Mouse (Mus musculus): ENCODE data around the gene Cyb5b.
A peak's percentile ranks its signal among the peaks of the same experiment; 100 is the strongest.

Cyb5b gene

DNA sequence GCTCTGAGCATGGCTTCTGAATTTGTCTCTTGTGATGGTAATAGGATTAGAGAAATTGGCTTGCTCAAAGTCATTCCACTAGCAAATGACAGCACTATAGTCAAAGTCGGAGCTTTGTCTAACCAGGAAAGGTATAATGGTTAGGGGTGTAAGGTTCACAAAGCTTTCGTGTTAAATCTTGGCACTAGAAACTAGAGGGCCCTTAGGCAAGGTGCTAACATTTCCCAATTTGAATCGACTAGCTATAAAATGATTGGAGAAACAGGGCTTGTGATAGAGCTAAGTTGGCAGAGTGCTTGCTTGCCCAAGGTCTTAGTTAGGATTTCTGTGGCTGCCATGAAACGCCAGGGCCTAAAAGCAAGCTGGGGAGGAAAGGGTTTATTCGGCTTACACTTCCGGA lies 20.4 kb upstream of the Cyb5b start:
- DNase-seq (ENCODE audit: low spot score), result no peak

DNA sequence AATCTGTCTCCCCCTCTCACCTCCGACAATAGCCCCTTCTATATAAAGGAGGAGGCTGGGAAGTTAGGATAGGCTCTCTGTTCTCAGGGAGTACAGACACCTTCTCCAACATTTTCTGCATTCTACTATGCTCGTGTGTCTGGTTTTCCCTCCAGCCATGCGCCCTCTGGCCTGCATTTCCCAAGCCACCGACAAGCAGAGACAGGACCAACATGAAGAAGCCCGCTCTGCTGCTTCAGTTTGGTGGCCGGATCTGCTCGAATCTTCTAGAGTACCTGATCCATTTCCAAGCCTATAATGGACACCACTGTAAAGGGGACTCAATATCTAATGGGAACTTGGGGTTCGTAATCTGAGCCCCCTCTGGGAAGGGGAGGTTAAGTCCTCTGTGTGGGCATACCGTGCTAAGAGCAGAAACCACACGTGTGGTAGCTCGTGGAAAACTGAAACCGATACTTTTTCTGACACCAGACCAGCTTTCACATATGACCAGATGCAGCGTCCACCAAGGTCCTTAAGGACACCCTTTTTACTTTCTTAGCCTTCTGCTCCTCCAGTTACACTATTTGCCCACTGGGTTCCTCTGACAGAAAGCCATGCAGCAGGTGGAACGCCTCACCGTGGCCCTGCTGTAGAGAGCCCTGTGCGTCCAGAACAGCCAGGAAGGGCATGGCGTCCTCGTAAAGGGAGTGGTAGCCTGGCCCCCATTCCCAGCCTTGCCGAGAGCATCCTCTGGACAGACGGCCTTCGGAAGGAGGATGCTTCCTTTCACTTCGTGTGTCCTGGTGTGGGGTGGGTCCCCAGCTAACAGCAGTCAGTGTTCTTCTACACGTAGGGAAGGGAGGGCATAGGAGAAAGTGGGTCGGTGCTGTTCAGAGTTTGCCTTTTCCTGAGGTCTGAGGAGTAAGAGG lies 17.6 kb upstream of the Cyb5b start:
- no peak for DNase-seq (ENCODE audit: low spot score)

DNA sequence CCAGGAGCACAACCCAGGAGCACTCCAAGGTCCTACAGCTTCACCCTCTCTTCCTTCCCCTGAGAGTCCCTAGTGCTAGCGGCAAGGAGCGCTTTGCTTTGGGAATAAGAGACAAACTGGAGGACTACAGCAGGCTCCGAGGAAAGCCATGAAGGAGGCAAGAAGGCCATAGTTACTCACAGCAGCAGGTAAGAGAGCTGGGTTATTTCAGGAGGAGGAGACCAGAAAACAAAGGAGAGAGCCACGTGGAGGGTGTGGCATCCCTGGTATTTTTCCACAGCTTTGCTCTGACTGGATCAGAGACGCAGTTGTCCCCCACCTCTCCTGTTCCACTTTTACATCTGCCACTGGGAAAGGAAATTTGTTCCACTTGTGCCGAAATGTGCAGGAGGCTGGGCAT lies 16.6 kb upstream of the Cyb5b start:
- no peak for DNase-seq (ENCODE audit: low spot score)

DNA sequence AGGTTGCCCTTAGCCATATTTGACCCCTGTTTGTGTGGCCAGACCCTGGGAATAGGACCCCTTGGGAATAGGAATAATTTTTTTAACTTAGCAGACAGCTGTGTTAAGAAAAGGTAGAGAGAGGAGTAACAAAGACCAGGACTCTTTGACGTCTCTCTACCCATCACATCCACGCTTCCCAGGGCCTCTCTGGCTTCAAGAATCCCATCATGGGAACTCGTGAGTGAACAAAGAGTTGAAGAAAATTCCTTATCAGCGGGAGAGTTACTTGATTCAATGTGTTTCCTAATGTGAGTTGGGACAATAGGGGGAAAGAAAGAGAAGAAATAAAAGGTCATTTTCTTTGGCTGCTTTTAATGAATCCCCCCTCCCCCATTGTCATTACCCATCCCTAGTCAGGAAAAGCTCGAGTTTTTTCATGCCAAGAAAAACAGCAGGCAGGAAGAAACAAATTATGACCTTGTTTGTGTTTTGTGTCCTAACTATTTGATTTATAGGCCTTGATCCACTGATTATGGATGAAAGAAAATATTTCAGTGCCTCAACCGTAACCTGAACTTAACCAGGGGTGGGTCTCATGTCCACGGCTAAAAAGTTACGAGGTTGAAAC lies 14.3 kb upstream of the Cyb5b start:
- no peak for DNase-seq (ENCODE audit: low spot score)

DNA sequence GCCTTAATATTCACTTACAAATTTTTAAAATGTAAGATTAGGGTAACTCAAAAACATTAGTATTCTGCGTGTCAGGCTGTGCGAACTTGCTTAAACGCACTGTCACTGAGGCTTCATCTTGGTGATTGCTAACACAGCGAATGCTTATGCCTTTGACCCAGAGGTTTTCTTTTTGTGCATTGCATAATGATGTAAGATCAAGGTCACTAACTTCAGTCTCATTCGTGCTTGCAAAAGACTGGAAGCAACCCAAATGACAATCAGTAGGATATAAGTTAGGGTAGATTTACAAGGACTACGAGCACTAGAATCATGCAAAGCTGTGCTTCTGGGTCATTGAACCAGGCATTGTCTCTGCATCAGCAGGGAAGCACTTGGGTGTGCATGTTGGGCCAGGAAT lies 12.8 kb upstream of the Cyb5b start:
- DNase-seq (ENCODE audit: low spot score), result no peak

DNA sequence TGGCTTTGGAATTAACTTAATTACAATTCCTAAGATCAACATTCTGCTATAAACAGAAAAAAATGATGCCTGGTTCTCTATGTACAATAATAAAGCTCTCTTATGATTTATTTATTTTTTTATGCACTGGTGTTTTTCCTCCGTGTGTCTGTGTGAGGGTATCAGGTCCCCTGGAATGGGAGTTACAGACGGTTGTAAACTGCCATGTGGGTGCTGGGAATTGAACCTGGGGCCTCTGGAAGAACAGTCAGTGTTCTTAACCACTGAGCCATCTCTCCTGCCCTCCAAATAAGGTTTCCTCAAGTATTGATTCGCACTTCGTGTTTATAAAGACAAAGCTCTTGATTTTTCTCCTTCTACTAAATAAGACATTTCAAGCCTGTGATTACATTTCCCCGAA lies 12.1 kb upstream of the Cyb5b start:
- DNase-seq (ENCODE audit: low spot score), result no peak

DNA sequence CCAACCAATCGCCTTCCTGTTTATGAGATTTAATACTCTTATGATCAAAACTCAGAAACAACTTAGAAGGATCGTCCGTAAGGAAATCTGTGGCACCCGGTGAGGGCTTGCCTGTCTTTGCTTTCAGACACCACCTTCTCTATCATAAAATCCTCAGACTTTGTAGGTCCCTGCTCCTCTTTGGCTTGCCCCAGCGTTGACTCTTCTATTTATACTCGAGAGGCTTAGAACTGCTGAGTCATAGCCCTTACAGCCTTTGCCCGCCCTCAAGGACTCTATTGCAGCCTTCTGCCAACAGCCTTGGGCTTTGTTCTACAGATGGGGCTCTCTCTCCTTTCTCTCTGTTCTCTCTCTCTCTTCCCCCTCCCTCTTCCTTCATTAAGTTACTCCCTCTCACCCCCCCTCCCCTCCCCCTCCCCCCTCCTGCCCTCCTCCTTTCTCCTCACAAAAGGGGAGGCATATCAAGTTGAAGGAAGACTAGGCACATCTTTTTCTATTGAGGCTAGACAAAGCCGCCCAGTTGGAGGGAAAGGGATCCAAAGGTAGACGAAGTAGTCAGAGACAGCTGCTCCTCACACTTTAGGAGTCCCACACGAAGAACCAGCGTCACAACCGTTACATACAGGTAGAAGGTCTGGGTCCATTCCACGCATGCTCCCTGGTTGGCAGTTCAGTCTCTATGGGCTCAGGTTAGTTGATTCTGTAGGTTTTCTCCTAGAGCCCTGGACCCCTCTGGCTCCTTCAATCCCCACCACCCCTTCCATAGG lies 10.6 kb upstream of the Cyb5b start:
- peak; percentile 58 for DNase-seq (ENCODE audit: low spot score)

DNA sequence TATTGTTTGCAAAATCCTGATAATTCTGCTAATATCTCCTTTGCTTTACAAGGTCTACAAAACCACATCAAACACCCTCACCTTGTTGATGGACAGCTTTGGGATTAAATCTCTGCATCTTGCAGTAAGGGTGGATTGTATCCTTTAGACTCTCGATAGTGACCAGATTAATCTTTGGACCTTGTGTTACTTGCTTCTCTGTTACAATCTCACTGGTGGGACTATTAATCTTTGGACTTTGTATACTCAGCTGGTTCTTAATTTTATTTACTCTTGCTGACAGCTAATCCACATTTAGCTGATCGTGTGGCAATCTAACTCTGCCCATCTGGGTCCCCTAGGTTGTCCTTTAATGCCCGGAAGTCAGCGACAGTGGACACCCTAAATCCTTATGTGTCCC lies 7.9 kb upstream of the Cyb5b start:
- DNase-seq (ENCODE audit: low spot score), result no peak

DNA sequence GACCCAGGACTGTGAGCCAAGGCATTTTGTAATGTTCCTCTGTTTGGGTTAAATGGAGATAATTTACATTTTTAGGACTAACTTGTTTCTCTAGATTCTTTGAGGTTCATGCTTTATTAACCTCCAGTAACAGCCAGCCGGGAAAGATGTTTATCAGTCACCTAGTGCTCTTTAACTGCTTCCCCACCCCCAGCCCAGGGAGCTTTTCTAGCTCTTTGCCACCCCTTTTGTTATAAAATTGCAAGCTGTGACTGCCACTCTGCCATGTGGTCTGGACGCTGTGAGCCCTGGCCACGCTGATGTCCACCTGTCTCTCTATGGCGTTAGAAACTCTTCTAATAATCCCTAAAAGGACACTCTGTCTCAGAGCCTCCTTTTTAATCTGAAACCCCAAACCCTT lies 6.9 kb upstream of the Cyb5b start:
- no peak for DNase-seq (ENCODE audit: low spot score)

DNA sequence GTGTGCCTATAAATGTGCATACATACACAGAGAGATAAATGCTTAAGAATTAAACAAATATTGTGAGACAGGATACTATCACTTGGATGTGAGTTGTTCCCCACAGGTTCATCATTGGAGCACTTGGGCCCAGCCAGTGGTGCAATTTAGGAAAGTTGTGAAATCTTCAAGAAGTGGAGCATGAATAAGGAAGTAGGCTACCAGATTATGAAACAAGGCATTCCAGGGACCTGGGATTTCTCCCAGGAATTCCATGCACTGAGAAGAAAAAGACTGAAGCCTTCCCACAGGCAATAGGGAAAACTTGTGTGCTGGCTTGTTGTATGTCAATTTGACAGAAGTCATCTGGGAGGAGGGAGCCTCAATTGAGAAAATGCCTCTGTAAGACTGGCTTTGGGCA lies 4.3 kb upstream of the Cyb5b start:
- DNase-seq (ENCODE audit: low spot score), result no peak

DNA sequence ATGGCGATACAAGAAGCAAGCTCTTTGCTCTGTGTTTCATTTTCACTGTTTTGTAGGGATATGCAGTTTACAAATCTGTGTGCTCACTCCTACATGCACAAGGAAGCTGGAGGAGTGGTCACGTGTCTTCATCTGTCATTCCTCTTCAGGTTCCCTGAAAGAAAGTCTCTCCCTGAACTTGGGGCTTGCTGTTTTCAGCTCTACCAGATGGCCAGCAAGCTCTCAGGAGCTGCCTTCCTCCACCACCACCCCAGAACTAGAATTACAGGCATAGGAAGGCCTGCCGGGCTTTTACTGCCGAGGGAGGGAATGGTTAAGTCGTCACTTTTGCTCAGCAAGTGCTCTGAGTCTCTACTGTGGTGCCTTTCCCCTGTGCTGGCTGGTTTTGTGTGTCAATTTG lies 1.6 kb upstream of the Cyb5b start:
- no peak for DNase-seq (ENCODE audit: low spot score)

DNA sequence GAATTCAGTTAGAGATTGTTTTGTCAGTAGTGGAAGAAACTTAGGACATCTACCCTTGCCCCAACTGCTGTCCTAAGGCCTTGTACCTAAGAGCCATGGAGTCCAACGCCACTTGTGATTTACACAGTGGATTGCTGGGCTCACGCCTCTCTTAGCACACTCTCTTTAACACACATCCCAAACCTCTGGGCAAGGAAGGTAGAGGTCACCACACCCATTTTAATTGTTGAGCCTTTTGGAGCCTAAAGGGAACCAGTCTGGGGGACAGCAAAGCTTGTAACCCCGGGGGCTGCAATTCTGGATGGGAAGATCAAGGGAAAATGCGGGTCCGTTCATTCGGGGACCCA lies 410 bp upstream of the Cyb5b start:
- no peak for DNase-seq (ENCODE audit: low spot score)

DNA sequence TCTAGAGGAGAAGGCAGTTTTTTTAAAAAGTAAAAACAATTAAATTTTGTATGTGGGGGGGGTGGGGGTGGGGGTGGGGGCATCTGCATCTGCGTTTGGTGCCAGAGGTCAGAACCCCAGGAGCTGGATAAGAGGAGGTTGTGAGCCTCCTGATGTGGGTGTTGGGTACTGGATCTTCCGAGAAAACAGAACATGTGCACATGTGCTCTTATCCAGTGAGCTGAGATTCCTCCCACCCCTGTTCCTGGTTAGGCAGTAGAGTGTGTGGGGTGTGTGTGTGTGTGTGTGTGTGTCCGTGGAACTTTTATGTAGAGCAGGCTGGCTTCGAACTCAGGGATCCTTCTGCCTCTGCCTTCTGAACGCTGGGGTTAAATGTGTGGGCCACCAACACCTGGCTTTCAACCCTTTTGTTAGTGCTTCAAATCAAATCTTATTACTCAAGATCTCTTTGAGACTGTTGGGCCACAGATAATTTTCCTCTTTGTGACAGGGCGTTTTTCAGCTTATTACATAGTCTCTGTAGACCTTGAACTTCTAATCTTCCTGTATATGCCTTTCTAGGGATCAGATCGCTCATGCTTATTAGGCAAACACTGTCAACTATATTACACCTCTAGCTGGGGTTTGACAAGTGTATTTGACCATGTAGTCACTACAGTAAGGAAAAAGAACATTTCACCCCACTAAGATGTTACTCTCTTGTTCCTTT lies 926 bp downstream of the Cyb5b start:
- DNase-seq (ENCODE audit: low spot score), result no peak

DNA sequence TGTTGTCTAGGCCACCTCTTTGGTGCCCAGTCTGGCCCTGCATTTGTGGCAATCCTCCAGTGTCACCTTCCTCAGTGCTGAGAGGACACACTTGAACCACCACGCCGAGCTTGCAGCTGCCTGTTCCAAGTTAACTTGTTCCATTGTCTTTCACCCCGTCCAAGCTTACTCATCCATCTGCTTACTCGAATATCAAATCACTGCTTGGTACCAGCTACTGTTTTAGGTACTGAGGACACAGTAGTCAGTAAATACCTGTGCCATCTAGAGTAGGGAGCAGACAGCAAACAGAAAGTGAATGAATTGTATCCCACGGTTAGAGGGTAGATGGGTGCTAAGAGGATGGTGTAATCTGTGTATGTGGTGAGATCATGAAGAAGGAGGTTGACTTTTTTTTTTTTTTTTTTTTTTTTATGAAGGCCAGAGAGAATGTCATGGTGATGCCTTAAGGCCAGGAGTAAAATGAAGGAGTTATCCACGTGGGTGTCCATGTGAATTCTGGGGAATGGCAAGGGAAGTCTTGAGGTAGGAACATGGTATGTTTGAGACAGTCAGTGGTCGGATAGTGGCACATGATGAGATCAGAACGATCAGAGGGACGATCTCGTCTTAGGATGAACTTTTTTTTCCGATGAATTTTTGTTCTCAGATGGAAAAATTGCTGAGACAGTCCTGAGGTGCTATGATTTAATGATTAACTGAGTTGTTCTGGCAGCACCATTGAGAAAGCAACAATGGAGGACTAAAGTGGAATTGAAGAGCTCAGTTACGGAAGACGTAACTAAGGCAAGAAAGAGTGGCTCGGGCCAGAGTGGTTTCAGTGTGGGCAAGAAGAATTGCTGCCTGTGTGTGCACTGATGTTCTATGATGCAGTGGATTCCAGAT lies 3.1 kb downstream of the Cyb5b start:
- DNase-seq (ENCODE audit: low spot score), result no peak

DNA sequence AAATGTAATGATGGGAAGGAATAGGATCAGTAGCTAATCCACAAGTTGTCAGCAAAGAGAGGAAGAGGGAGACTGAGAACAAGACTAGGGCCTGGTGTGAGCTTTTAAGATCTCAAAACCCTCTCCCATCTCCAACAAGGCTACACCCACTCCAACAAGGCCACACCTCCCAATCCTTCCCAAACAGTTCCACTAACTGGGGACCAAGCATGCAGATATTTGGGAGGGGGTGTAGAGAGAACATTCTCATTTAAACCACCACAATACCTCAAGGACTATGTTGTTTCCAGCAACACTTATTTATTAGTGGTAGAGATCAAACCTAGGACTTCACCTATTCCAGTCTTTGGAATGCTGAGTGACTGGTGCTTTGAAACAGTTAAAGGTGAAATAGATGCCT lies 6.4 kb downstream of the Cyb5b start:
- DNase-seq (ENCODE audit: low spot score), result no peak

DNA sequence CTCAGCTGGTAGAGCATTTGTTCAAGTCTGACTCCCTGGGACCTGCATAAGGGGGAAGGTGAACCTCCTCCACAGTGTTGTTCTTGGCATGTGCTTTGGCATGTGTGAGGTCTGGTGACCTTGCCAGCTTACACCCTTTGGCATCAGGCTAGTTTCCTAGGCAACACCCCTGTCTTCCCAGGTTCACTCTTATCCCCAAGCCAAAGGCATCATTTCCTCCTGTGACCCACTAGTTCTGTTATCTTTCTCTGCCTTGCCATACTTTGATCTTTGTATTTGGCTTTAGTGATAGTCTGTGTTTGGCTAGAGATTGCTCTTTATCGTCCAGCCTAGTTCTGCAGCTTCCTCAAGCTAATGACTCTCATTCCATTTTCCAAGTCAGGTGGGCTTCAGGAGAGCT lies 7.4 kb downstream of the Cyb5b start:
- no peak for DNase-seq (ENCODE audit: low spot score)

DNA sequence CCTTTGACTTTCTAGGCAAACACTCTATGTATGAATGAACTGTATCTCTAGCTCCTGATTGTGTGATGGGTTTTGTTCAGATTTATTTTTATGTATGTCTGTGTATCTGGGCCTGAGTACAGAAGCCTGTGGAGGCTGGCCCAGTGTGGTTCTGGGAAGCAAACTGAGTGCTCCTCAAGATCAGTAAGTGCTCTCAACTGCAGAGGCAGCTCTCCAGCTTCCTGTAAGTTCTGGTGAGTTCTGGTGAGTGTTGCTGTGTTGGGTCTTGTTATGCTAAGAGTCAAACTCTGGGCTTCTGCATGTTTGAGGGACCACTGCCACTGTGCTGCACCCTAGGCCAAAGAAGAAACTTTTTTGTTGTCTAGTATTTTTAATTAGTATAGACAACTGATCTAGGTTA lies 8.4 kb downstream of the Cyb5b start:
- DNase-seq (ENCODE audit: low spot score), result no peak

DNA sequence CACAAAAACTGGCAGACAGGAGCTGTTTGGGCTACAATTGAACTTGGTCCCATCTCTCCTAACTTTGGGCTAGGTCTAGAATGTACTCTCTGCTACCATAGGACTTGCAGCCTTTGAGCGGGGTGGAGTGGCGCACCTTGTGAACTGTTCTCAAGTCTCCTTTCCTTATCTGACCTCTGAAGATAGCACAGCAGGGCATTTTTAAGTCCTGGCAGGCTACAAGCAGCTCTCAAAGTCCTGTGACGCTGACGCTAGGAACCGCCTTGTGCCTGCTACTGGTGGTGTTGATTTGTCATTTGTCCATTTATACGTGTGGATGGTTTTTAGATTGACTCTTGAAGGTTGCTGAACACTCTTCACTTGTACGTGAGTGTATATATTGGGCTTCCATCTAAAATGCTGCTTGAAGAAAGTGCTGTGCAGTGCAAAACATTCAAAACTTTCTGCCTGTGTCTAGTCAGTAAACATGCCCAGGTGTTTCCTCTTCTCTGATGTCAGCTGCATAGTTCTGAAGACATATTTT lies 13.9 kb downstream of the Cyb5b start:
- no peak for DNase-seq (ENCODE audit: low spot score)

DNA sequence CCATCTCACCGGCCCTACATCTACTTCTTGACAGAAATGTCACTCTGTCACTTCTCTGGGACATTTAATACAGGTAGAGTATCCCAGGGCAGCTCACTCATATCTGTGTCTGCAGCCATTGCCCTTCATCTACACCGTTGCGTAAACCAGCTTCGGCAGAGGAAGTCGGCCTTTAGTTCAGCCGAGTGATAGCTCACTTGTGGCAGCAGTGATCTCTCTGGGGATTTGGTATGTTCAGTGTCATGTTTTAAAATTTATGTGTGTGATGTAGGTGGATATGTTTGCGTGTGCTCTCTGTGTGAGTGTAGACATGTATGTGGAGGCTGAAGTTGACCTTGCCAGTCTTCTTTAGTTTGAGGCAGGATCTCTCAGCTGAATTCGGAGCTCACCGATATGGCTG lies 15.3 kb downstream of the Cyb5b start:
- DNase-seq (ENCODE audit: low spot score), result no peak

DNA sequence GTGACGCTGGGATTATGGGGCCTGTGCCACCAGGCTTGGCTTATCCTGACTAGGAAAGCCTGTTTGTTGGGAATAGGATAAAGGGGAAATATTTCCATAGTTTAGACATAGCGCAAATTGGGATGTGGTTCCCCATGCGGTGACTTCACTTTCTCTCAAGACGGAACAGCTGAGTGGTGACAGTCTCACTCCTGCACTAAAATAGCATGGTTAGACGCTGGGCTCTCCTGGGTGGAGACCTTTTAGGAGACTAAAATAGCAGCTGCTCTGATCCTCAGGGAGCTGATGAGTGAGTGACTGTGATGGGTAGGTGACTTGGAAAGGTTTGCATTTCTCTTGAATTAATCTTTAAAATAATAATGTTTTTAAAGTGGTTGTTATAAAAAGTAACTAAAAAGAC lies 17.4 kb downstream of the Cyb5b start:
- DNase-seq (ENCODE audit: low spot score), result no peak

DNA sequence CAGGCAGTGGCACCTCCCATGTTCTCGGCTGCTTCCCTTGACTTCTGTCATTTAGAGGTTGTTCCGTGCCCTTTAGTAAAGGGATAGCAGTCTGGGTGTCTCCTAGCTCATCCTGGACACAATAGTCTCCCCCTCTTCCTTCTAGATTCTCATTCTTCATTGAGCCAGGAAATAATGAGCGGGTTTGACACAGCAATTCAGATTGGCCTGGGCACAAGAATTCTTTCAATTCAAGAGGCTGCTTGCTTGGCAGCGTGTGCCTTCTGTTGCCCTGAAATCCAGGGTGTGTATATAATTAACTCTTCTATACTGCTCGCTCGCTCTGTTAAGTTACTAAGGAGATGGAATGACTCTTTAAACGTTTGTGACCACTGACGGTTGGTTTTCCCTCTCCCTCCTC lies 21.7 kb downstream of the Cyb5b start:
- DNase-seq (ENCODE audit: low spot score), result no peak
